Mouse (Mus musculus): ENCODE measurements at regions not wholly inside any gene's neighbourhood (a gene's known extent, or its start where the extent isn't known, plus 50 kb on each side); places are given as distances from the start of the nearest gene placed in this dataset.

GRCm38 (mm10) chr7:111226026-111226656, 143.3 kb upstream of the Eif4g2 start:
- 91% methylated on average over 1 of the region's 1 CpGs for WGBS
- Histone ChIP-seq H3K27ac (replicated peaks) (no peak overlapping the region), H3K4me3 (no peak overlapping the region)

GRCm38 (mm10) chr7:111215586-111215985, 132.8 kb upstream of the Eif4g2 start:
- no peak for DNase-seq (ENCODE audit: low spot score)
- no peak overlapping the region for H3K4me3 ChIP-seq
- no peak overlapping the region for H3K27ac ChIP-seq (replicated peaks)
- H3K36me3 ChIP-seq (replicated peaks), result no peaks in the 10 kb centered on the region
- 82% methylated on average over 5 of the region's 5 CpGs for WGBS
- H3K9me3 ChIP-seq, result no peaks in the 10 kb centered on the region
- no peaks in the 10 kb centered on the region for H3K4me1 ChIP-seq
- no peaks in the 10 kb centered on the region for H3K27me3 ChIP-seq (replicated peaks; ENCODE audit: low read depth, poor library complexity, severe bottlenecking)

More at GRCm38 (mm10) chr7:111226026-111226656, 143.3 kb upstream of the Eif4g2 start:
- DNase-seq (ENCODE audit: low spot score), result no peak
- Histone ChIP-seq H3K4me1 (no peaks in the 10 kb centered on the region), H3K9me3 (no peaks in the 10 kb centered on the region), H3K36me3 (replicated peaks) (no peaks in the 10 kb centered on the region), H3K27me3 (replicated peaks; ENCODE audit: low read depth, poor library complexity, severe bottlenecking) (no peaks in the 10 kb centered on the region)

GRCm38 (mm10) chr7:111214226-111214906, 131.5 kb upstream of the Eif4g2 start:
- no peak overlapping the region for H3K27ac ChIP-seq (replicated peaks)
- WGBS, result 84% methylated on average over 6 of the region's 6 CpGs
- H3K36me3 ChIP-seq (replicated peaks), result no peaks in the 10 kb centered on the region
- no peak overlapping the region for H3K4me3 ChIP-seq
- no peaks in the 10 kb centered on the region for H3K4me1 ChIP-seq
- no peaks in the 10 kb centered on the region for H3K27me3 ChIP-seq (replicated peaks; ENCODE audit: low read depth, poor library complexity, severe bottlenecking)
- H3K9me3 ChIP-seq, result no peaks in the 10 kb centered on the region
- DNase-seq (ENCODE audit: low spot score), result no peak

- H3K27me3 ChIP-seq (replicated peaks; ENCODE audit: low read depth, poor library complexity, severe bottlenecking), result no peaks in the 10 kb centered on the region
- H3K9me3 ChIP-seq, result no peaks in the 10 kb centered on the region
- WGBS, result 82% methylated on average over 5 of the region's 5 CpGs
- H3K27ac ChIP-seq (replicated peaks), result no peak overlapping the region
- no peaks in the 10 kb centered on the region for H3K4me1 ChIP-seq
- no peak for DNase-seq (ENCODE audit: low spot score)
- H3K4me3 ChIP-seq, result no peak overlapping the region
- no peaks in the 10 kb centered on the region for H3K36me3 ChIP-seq (replicated peaks)
Measured at GRCm38 (mm10) chr7:111212188-111212587, 129.4 kb upstream of the Eif4g2 start.

GRCm38 (mm10) chr7:111211641-111212040, 128.8 kb upstream of the Eif4g2 start:
- no peak overlapping the region for H3K4me3 ChIP-seq
- WGBS, result 78% methylated on average over 11 of the region's 11 CpGs
- no peaks in the 10 kb centered on the region for H3K9me3 ChIP-seq
- H3K27ac ChIP-seq (replicated peaks), result no peak overlapping the region
- DNase-seq (ENCODE audit: low spot score), result peak; percentile 17
- H3K27me3 ChIP-seq (replicated peaks; ENCODE audit: low read depth, poor library complexity, severe bottlenecking), result no peaks in the 10 kb centered on the region
- no peaks in the 10 kb centered on the region for H3K36me3 ChIP-seq (replicated peaks)
- H3K4me1 ChIP-seq, result no peaks in the 10 kb centered on the region

GRCm38 (mm10) chr7:111210282-111210681, 127.5 kb upstream of the Eif4g2 start:
- Histone ChIP-seq H3K36me3 (replicated peaks) (no peaks in the 10 kb centered on the region), H3K4me3 (no peak overlapping the region), H3K27me3 (replicated peaks; ENCODE audit: low read depth, poor library complexity, severe bottlenecking) (no peaks in the 10 kb centered on the region), H3K4me1 (no peaks in the 10 kb centered on the region), H3K27ac (replicated peaks) (no peak overlapping the region), H3K9me3 (no peaks in the 10 kb centered on the region)
- no peak for DNase-seq (ENCODE audit: low spot score)
- 84% methylated on average over 8 of the region's 8 CpGs for WGBS

GRCm38 (mm10) chr7:111205876-111206275, 123.0 kb upstream of the Eif4g2 start:
- Histone ChIP-seq H3K4me1 (no peaks in the 10 kb centered on the region), H3K36me3 (replicated peaks) (no peaks in the 10 kb centered on the region), H3K4me3 (no peak overlapping the region), H3K9me3 (0 out of 2 replicates have a peak, but pooled peaks cover 2% of the 10 kb centered on the region), H3K27me3 (replicated peaks; ENCODE audit: low read depth, poor library complexity, severe bottlenecking) (no peaks in the 10 kb centered on the region), H3K27ac (replicated peaks) (no peak overlapping the region)
- no peak for DNase-seq (ENCODE audit: low spot score)
- WGBS, result 80% methylated on average over 5 of the region's 5 CpGs

- WGBS, result 82% methylated on average over 10 of the region's 10 CpGs
- Histone ChIP-seq H3K27ac (replicated peaks) (no peak overlapping the region), H3K4me1 (no peaks in the 10 kb centered on the region), H3K4me3 (no peak overlapping the region), H3K27me3 (replicated peaks; ENCODE audit: low read depth, poor library complexity, severe bottlenecking) (no peaks in the 10 kb centered on the region), H3K9me3 (no peaks in the 10 kb centered on the region), H3K36me3 (replicated peaks) (no peaks in the 10 kb centered on the region)
- DNase-seq (ENCODE audit: low spot score), result no peak
Measured at GRCm38 (mm10) chr7:111198608-111199355, 116.0 kb upstream of the Eif4g2 start.

GRCm38 (mm10) chr7:111191674-111192073, 108.8 kb upstream of the Eif4g2 start:
- WGBS, result 82% methylated on average over 4 of the region's 4 CpGs
- Histone ChIP-seq H3K27ac (replicated peaks) (no peak overlapping the region), H3K27me3 (replicated peaks; ENCODE audit: low read depth, poor library complexity, severe bottlenecking) (no peaks in the 10 kb centered on the region), H3K36me3 (replicated peaks) (no peaks in the 10 kb centered on the region), H3K9me3 (no peaks in the 10 kb centered on the region), H3K4me1 (no peaks in the 10 kb centered on the region), H3K4me3 (no peak overlapping the region)
- no peak for DNase-seq (ENCODE audit: low spot score)

GRCm38 (mm10) chr7:111191216-111191615, 108.4 kb upstream of the Eif4g2 start:
- Histone ChIP-seq H3K27me3 (replicated peaks; ENCODE audit: low read depth, poor library complexity, severe bottlenecking) (no peaks in the 10 kb centered on the region), H3K4me1 (no peaks in the 10 kb centered on the region), H3K36me3 (replicated peaks) (no peaks in the 10 kb centered on the region), H3K27ac (replicated peaks) (no peak overlapping the region), H3K4me3 (no peak overlapping the region), H3K9me3 (no peaks in the 10 kb centered on the region)
- DNase-seq (ENCODE audit: low spot score), result no peak

GRCm38 (mm10) chr7:111189731-111190130, 106.9 kb upstream of the Eif4g2 start:
- no peak for DNase-seq (ENCODE audit: low spot score)
- H3K27me3 ChIP-seq (replicated peaks; ENCODE audit: low read depth, poor library complexity, severe bottlenecking), result no peaks in the 10 kb centered on the region
- 92% methylated on average over 4 of the region's 4 CpGs for WGBS
- H3K36me3 ChIP-seq (replicated peaks), result no peaks in the 10 kb centered on the region
- no peak overlapping the region for H3K27ac ChIP-seq (replicated peaks)
- no peak overlapping the region for H3K4me3 ChIP-seq
- 0 out of 2 replicates have a peak, but pooled peaks cover 2% of the 10 kb centered on the region for H3K4me1 ChIP-seq
- no peaks in the 10 kb centered on the region for H3K9me3 ChIP-seq

GRCm38 (mm10) chr7:111185954-111186353, 103.1 kb upstream of the Eif4g2 start:
- H3K4me3 ChIP-seq, result no peak overlapping the region
- no peak for DNase-seq (ENCODE audit: low spot score)
- H3K27ac ChIP-seq (replicated peaks), result no peak overlapping the region
- H3K36me3 ChIP-seq (replicated peaks), result no peaks in the 10 kb centered on the region
- H3K27me3 ChIP-seq (replicated peaks; ENCODE audit: low read depth, poor library complexity, severe bottlenecking), result no peaks in the 10 kb centered on the region
- H3K4me1 ChIP-seq, result 0 out of 2 replicates have a peak, but pooled peaks cover 2% of the 10 kb centered on the region
- 89% methylated on average over 7 of the region's 7 CpGs for WGBS
- H3K9me3 ChIP-seq, result no peaks in the 10 kb centered on the region

GRCm38 (mm10) chr7:111183512-111183911, 100.7 kb upstream of the Eif4g2 start:
- H3K36me3 ChIP-seq (replicated peaks), result no peaks in the 10 kb centered on the region
- H3K4me3 ChIP-seq, result no peak overlapping the region
- H3K9me3 ChIP-seq, result no peaks in the 10 kb centered on the region
- H3K4me1 ChIP-seq, result peaks cover 6% of the 10 kb centered on the region; the same call in 1 of the 2 replicates
- H3K27ac ChIP-seq (replicated peaks), result no peak overlapping the region
- no peaks in the 10 kb centered on the region for H3K27me3 ChIP-seq (replicated peaks; ENCODE audit: low read depth, poor library complexity, severe bottlenecking)
- no peak for DNase-seq (ENCODE audit: low spot score)
- WGBS, result 59% methylated on average over 3 of the region's 3 CpGs
